Mouse (Mus musculus): ENCODE results near the gene P2rx1.
A peak's percentile ranks its signal among the peaks of the same experiment; 100 is the strongest.

- no peak for TF ChIP-seq POLR2A (IDR thresholded peaks at IDR 0.05; ENCODE audit: insufficient read depth, low read depth, low read length)
- TF ChIP-seq EP300 (IDR thresholded peaks at IDR 0.05; ENCODE audit: insufficient read depth, low read depth, low read length), result peak; percentile 83
- peak; percentile 94 for TF ChIP-seq CTCF (IDR thresholded peaks at IDR 0.05)
Measured at GRCm38 (mm10) chr11:73006377-73006776, 7.5 kb downstream of the P2rx1 start.

All from heart, adult 2 months (tissue).